Mouse (Mus musculus): ENCODE measurements around the gene Cfl1.
A peak's percentile ranks its signal among the peaks of the same experiment; 100 is the strongest.

Cfl1 gene

GRCm38 (mm10) chr19:5490313-5490897, at the start of gene Cfl1:
TSS of gene Cfl1 (plus strand) at chr19:5490455.
- H3K27me3 ChIP-seq (ENCODE audit: control insufficient read depth, insufficient read depth, low read length, poor library complexity, severe bottlenecking): no peaks in the 10 kb centered on the region
- peaks cover 14% of the 10 kb centered on the region for H3K36me3 ChIP-seq (ENCODE audit: control insufficient read depth, insufficient read depth, low read length, poor library complexity, severe bottlenecking)
- peak; percentile 96 for DNase-seq (ENCODE audit: low read depth, low spot score)

GRCm38 (mm10) chr19:5444371-5444908, 45.8 kb upstream of the Cfl1 start:
- DNase-seq (ENCODE audit: low read depth, low spot score): no peak
- Histone ChIP-seq H3K36me3 (ENCODE audit: control insufficient read depth, insufficient read depth, low read length, poor library complexity, severe bottlenecking) (no peaks in the 10 kb centered on the region), H3K27me3 (ENCODE audit: control insufficient read depth, insufficient read depth, low read length, poor library complexity, severe bottlenecking) (no peaks in the 10 kb centered on the region)

- Histone ChIP-seq H3K27me3 (ENCODE audit: control insufficient read depth, insufficient read depth, low read length, poor library complexity, severe bottlenecking) (no peaks in the 10 kb centered on the region), H3K36me3 (ENCODE audit: control insufficient read depth, insufficient read depth, low read length, poor library complexity, severe bottlenecking) (no peaks in the 10 kb centered on the region)
- DNase-seq (ENCODE audit: low read depth, low spot score): no peak
Observed at GRCm38 (mm10) chr19:5444954-5445353, 45.3 kb upstream of the Cfl1 start.

GRCm38 (mm10) chr19:5445747-5446146, 44.5 kb upstream of the Cfl1 start:
- Histone ChIP-seq H3K27me3 (ENCODE audit: control insufficient read depth, insufficient read depth, low read length, poor library complexity, severe bottlenecking) (no peaks in the 10 kb centered on the region), H3K36me3 (ENCODE audit: control insufficient read depth, insufficient read depth, low read length, poor library complexity, severe bottlenecking) (no peaks in the 10 kb centered on the region)
- no peak for DNase-seq (ENCODE audit: low read depth, low spot score)

GRCm38 (mm10) chr19:5447515-5448353, 42.5 kb upstream of the Cfl1 start, which contains the start of gene Fosl1:
TSS of gene Fosl1 (plus strand) at chr19:5447547.
- H3K27me3 ChIP-seq (ENCODE audit: control insufficient read depth, insufficient read depth, low read length, poor library complexity, severe bottlenecking): no peaks in the 10 kb centered on the region
- H3K36me3 ChIP-seq (ENCODE audit: control insufficient read depth, insufficient read depth, low read length, poor library complexity, severe bottlenecking): no peaks in the 10 kb centered on the region
- DNase-seq (ENCODE audit: low read depth, low spot score): peak; percentile 90

GRCm38 (mm10) chr19:5448354-5449150, 41.7 kb upstream of the Cfl1 start:
- Histone ChIP-seq H3K27me3 (ENCODE audit: control insufficient read depth, insufficient read depth, low read length, poor library complexity, severe bottlenecking) (no peaks in the 10 kb centered on the region), H3K36me3 (ENCODE audit: control insufficient read depth, insufficient read depth, low read length, poor library complexity, severe bottlenecking) (no peaks in the 10 kb centered on the region)
- peak; percentile 49 for DNase-seq (ENCODE audit: low read depth, low spot score)

- Histone ChIP-seq H3K36me3 (ENCODE audit: control insufficient read depth, insufficient read depth, low read length, poor library complexity, severe bottlenecking) (no peaks in the 10 kb centered on the region; the same call in 1 of the 2 replicates), H3K27me3 (ENCODE audit: control insufficient read depth, insufficient read depth, low read length, poor library complexity, severe bottlenecking) (no peaks in the 10 kb centered on the region)
- DNase-seq (ENCODE audit: low read depth, low spot score): no peak
Observed at GRCm38 (mm10) chr19:5449673-5450072, 40.6 kb upstream of the Cfl1 start.

- Histone ChIP-seq H3K36me3 (ENCODE audit: control insufficient read depth, insufficient read depth, low read length, poor library complexity, severe bottlenecking) (no peaks in the 10 kb centered on the region; the same call in 1 of the 2 replicates), H3K27me3 (ENCODE audit: control insufficient read depth, insufficient read depth, low read length, poor library complexity, severe bottlenecking) (no peaks in the 10 kb centered on the region)
- no peak for DNase-seq (ENCODE audit: low read depth, low spot score)
Observed at GRCm38 (mm10) chr19:5451766-5452165, 38.5 kb upstream of the Cfl1 start.

- H3K27me3 ChIP-seq (ENCODE audit: control insufficient read depth, insufficient read depth, low read length, poor library complexity, severe bottlenecking): no peaks in the 10 kb centered on the region
- H3K36me3 ChIP-seq (ENCODE audit: control insufficient read depth, insufficient read depth, low read length, poor library complexity, severe bottlenecking): no peaks in the 10 kb centered on the region; the same call in 1 of the 2 replicates
- DNase-seq (ENCODE audit: low read depth, low spot score): no peak
Observed at GRCm38 (mm10) chr19:5455037-5455436, 35.2 kb upstream of the Cfl1 start.

- H3K27me3 ChIP-seq (ENCODE audit: control insufficient read depth, insufficient read depth, low read length, poor library complexity, severe bottlenecking): no peaks in the 10 kb centered on the region
- H3K36me3 ChIP-seq (ENCODE audit: control insufficient read depth, insufficient read depth, low read length, poor library complexity, severe bottlenecking): no peaks in the 10 kb centered on the region; the same call in 1 of the 2 replicates
- no peak for DNase-seq (ENCODE audit: low read depth, low spot score)
Observed at GRCm38 (mm10) chr19:5455568-5455967, 34.7 kb upstream of the Cfl1 start.

- no peak for DNase-seq (ENCODE audit: low read depth, low spot score)
- no peaks in the 10 kb centered on the region; the same call in 1 of the 2 replicates for H3K36me3 ChIP-seq (ENCODE audit: control insufficient read depth, insufficient read depth, low read length, poor library complexity, severe bottlenecking)
- H3K27me3 ChIP-seq (ENCODE audit: control insufficient read depth, insufficient read depth, low read length, poor library complexity, severe bottlenecking): no peaks in the 10 kb centered on the region
Observed at GRCm38 (mm10) chr19:5456241-5456921, 33.9 kb upstream of the Cfl1 start.

GRCm38 (mm10) chr19:5456922-5457745, 33.1 kb upstream of the Cfl1 start:
- no peaks in the 10 kb centered on the region; the same call in 1 of the 2 replicates for H3K36me3 ChIP-seq (ENCODE audit: control insufficient read depth, insufficient read depth, low read length, poor library complexity, severe bottlenecking)
- H3K27me3 ChIP-seq (ENCODE audit: control insufficient read depth, insufficient read depth, low read length, poor library complexity, severe bottlenecking): no peaks in the 10 kb centered on the region
- peak; percentile 91 for DNase-seq (ENCODE audit: low read depth, low spot score)

- peak; percentile 23 for DNase-seq (ENCODE audit: low read depth, low spot score)
Observed at GRCm38 (mm10) chr19:5457746-5458442, 32.4 kb upstream of the Cfl1 start, which contains the start of gene Ccdc85b. TSS of gene Ccdc85b (minus strand) at chr19:5457894.

More at GRCm38 (mm10) chr19:5457746-5458442, 32.4 kb upstream of the Cfl1 start, which contains the start of gene Ccdc85b:
- Histone ChIP-seq H3K27me3 (ENCODE audit: control insufficient read depth, insufficient read depth, low read length, poor library complexity, severe bottlenecking) (no peaks in the 10 kb centered on the region), H3K36me3 (ENCODE audit: control insufficient read depth, insufficient read depth, low read length, poor library complexity, severe bottlenecking) (no peaks in the 10 kb centered on the region; the same call in 1 of the 2 replicates)
